Mouse (Mus musculus): ENCODE results near the gene Amph. TPM values are rescaled to one million over a fixed set of nuclear protein-coding genes. Genes with fewer than 3 reads are reported as not detected.
"Not testable (repeated sequence)": the region's sequence is repeated elsewhere in the genome, so short reads cannot be mapped to it uniquely, and the experiment has no call there.

The Amph gene
- 1.6 and 2.4 TPM in 2 replicates for polyA plus RNA-seq (2015; fragmentation: Nextera tagmentation; extraction: Ambion mirVana)

DNA sequence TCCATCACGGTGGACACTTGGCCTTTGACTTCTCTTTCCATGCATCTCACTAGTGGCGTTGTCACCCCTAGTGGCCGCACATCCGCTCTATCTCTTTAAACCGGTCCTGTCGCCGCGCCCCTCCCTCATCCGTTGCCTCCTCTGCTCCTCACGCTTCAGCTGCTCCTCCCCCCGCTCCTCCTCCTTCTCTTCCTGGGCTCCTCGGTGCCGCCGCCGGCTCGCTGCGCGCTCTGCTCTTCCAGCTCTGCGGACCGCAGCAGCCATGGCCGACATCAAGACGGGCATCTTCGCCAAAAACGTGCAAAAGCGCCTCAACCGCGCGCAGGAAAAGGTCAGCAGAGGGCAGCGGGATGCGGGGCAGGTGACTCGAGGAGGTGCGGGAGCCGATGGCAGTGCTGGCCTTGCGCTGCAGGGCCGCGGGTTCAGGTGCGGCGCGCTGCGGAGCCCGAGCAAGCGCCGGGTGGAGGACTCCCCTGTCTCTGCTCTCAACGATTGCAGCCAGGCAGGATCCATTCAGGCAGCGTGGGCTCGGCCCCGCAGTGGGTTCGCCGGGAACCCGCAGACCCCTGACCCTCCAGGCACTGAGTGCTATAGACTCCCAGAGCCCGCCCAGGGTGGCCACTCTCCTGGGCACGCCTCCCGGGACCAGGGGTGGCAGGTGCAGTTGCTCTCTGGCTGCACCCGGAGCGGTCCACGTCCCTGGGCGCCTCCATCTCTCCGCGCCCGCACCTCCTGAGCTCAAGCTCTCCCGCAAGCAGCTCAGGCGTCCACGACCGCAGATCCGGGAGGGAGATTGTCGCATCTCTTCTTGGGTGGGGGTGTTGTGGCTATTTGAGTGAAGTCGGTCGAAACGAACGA, at the start of gene Amph:
Gene Amph (plus strand): TSS at position 35 of the 858 bp plus-strand sequence.
- under 1% methylated on average over 70 of the region's 70 CpGs for WGBS
- ATAC-seq: peak; percentile 98
- H3K27ac ChIP-seq: no peak within 1 kb of the TSS

DNA sequence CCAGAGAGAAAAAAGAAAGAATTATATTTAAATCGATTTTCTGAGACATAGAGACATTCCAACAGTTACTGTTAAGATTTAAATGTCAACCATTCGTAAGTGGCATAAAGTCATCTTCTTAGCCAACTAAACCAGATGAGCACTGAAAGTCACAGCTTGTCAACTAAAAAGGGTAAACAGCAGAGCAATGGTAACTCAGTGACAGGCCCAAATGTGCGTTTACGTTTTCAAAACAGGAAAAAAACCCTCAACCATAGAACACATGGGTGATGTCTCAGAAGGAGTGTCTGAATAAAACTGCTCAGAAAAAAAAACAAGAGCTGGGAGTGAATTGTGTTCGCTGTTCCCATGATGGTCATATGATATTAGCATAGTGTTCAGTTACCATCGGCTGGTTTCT, 44.4 kb upstream of the Amph start:
- Histone ChIP-seq H3K4me1 (replicated peaks) (no peaks in the 10 kb centered on the region), H3K27me3 (replicated peaks) (no peaks in the 10 kb centered on the region), H3K36me3 (no peaks in the 10 kb centered on the region), H3K9ac (no peak overlapping the region), H3K27ac (no peak overlapping the region), H3K9me3 (no peaks in the 10 kb centered on the region), H3K4me2 (replicated peaks) (no peak overlapping the region), H3K4me3 (replicated peaks) (no peak overlapping the region)
- no peak for ATAC-seq
- WGBS: 86% methylated on average over 6 of the region's 6 CpGs

More for the DNA sequence above, at the start of gene Amph:
- Histone ChIP-seq H3K4me3 (replicated peaks) (peak within 1 kb of the TSS; percentile 70), H3K9ac (peak within 1 kb of the TSS; percentile 57), H3K4me2 (replicated peaks) (peak within 1 kb of the TSS; percentile 99), H3K27me3 (replicated peaks) (peaks cover 6% of the 10 kb centered on the region; the same call in 1 of the 2 replicates), H3K36me3 (no peaks in the 10 kb centered on the region), H3K4me1 (replicated peaks) (peaks cover 8% of the 10 kb centered on the region), H3K9me3 (no peaks in the 10 kb centered on the region)

DNA sequence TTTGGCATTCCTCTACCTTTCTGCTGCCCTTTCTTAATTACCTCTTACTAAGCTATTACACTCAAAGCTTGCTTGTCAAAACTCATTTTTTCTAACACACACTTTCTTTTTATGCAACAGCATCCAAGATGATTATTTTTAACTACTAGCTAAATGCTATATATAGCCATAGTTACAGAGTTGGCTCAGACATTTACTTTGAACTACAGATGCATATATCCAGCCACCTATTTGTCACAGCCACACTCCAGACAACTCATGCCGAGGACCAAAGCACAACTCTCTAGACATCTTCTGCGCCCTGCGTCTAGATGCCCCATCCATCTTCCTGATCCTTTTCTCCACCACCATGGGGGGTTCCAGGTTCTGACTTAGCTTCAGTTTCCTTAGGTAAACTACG, 33.2 kb upstream of the Amph start:
- Histone ChIP-seq H3K36me3 (no peaks in the 10 kb centered on the region), H3K9ac (no peak overlapping the region), H3K4me1 (replicated peaks) (no peaks in the 10 kb centered on the region), H3K9me3 (no peaks in the 10 kb centered on the region), H3K4me2 (replicated peaks) (no peak overlapping the region), H3K27ac (no peak overlapping the region), H3K27me3 (replicated peaks) (no peaks in the 10 kb centered on the region), H3K4me3 (replicated peaks) (no peak overlapping the region)
- ATAC-seq: no peak
- WGBS: 83% methylated on average over 4 of the region's 4 CpGs

DNA sequence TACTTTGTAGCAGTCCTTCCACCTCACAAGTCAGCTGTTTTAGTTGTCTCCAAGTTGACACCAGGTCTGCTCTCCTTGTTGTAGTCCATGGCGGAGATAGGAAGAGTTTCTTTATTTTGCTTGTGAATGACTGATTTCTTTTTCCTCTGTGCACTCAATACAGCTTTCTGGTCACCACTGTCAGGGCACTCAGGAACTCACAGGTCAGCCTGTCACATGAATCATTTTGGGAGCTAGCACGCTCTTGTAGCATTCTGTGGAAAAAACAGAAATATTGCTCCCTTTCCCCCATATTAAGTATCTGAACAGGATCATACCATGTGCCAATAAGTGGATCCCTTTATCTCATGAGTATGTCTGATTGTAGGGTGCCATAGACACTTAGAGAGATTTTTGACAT, 14.8 kb upstream of the Amph start:
- H3K9me3 ChIP-seq; ATAC-seq; H3K27ac ChIP-seq; H3K4me3 ChIP-seq (replicated peaks); H3K27me3 ChIP-seq (replicated peaks); H3K4me2 ChIP-seq (replicated peaks); H3K9ac ChIP-seq; H3K36me3 ChIP-seq; H3K4me1 ChIP-seq (replicated peaks): not testable (repeated sequence)
- WGBS: 67% methylated on average over 1 of the region's 2 CpGs

DNA sequence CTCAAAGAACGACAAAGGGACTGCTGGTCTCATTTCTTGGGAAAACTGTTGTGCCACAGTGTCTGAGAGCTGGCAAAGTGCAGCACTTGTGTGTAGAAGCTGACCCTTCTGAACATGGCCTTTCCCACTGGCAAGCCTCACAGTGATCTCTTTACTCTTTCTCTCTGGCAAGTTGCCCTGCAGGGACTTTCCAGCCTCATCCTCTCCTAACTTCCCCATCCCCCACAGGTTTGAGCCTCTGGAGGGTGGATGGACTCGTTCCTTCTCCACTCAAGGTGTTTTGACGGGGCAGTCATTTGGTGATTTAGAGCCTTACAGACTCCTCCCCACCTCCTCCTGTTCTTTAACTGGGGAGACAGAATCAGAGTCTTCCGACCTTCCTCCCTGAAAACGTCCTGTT, 319 bp upstream of the Amph start:
- H3K27me3 ChIP-seq (replicated peaks): peaks cover 6% of the 10 kb centered on the region; the same call in 1 of the 2 replicates
- peak; percentile 18 for ATAC-seq
- no peak overlapping the region for H3K9ac ChIP-seq
- H3K36me3 ChIP-seq: no peaks in the 10 kb centered on the region
- H3K4me3 ChIP-seq (replicated peaks): peak overlapping the region; percentile 70
- peaks cover 8% of the 10 kb centered on the region for H3K4me1 ChIP-seq (replicated peaks)
- H3K27ac ChIP-seq: no peak overlapping the region
- H3K9me3 ChIP-seq: no peaks in the 10 kb centered on the region
- H3K4me2 ChIP-seq (replicated peaks): peak overlapping the region; percentile 99
- 16% methylated on average over 5 of the region's 5 CpGs for WGBS

DNA sequence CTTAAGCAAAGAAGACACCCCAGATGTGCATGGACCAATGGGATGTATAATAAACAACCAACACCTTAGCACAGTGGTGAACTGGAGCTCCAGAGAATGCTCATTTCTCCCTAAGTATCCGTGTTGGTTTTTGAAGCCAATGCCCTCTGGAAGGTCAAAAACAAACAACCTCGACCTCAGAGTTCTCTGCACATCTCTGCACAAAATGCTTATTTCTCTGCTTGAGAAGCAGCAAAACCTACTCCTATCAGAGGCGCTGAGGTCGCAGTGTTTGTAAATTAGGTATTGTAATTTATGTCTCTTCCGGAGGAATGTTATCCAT, 985 bp downstream of the Amph start:
- Histone ChIP-seq H3K4me3 (replicated peaks) (peak overlapping the region; percentile 70), H3K27ac (no peak overlapping the region), H3K9me3 (no peaks in the 10 kb centered on the region), H3K4me1 (replicated peaks) (peaks cover 8% of the 10 kb centered on the region), H3K4me2 (replicated peaks) (peak overlapping the region; percentile 99), H3K27me3 (replicated peaks) (peaks cover 6% of the 10 kb centered on the region; the same call in 1 of the 2 replicates), H3K9ac (peak overlapping the region; percentile 57; the same call in 1 of the 2 replicates), H3K36me3 (no peaks in the 10 kb centered on the region)
- 4% methylated on average over 5 of the region's 5 CpGs for WGBS
- peak; percentile 8; the same call in 1 of the 2 replicates for ATAC-seq

DNA sequence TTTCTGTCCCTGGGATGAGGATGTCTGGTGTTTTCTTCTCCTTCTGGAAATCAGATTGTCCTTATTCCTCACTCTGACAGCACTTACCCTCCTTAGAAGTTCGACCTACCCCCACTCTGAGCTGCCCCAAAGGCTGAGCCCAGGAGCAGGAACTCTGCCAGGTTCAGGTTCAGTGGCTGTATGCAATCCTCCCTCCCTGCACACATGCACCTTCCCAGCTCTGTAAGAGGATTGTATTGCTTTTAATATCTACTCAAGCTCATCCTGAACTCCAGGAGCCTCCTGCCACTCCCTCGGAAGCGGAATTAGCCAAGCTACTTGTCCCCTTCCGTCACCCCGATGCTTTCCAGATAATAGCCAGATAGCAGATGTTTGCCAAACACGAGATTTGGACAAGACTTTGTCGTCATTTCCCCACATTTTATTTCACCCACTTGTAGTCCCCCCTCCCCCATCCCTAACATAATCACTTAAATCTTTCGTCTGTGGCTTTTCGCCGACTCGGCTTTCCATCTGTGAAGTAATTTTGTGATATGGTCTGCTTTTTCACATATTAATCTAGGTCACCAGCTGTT, 1.7 kb downstream of the Amph start:
- no peak overlapping the region for H3K27ac ChIP-seq
- WGBS: 30% methylated on average over 11 of the region's 11 CpGs
- no peak overlapping the region for H3K9ac ChIP-seq
- peaks cover 8% of the 10 kb centered on the region for H3K4me1 ChIP-seq (replicated peaks)
- H3K9me3 ChIP-seq: no peaks in the 10 kb centered on the region
- H3K4me3 ChIP-seq (replicated peaks): no peak overlapping the region
- H3K27me3 ChIP-seq (replicated peaks): peaks cover 6% of the 10 kb centered on the region; the same call in 1 of the 2 replicates
- ATAC-seq: no peak
- H3K36me3 ChIP-seq: no peaks in the 10 kb centered on the region
- H3K4me2 ChIP-seq (replicated peaks): peak overlapping the region; percentile 99; the same call in 1 of the 2 replicates

DNA sequence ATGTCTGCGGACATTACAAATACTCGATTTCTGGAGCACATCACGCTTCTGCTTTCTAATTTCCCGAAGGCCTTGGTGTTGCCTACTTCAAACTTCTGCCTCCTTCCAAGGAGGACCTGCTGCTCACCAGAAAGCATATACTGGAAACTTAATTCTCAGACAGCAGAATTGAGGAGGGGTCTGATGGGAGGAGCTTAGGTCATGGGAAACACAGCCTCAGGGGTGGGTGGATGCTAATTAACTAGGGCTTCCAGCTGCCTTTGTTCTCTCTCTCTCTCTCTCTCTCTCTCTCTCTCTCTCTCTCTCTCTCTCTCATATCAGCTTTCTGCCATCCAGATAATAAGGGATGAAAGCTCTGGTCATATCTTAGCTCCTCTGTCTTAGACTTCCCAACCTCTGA, 5.6 kb downstream of the Amph start:
- H3K27ac ChIP-seq: no peak overlapping the region
- ATAC-seq: no peak
- no peaks in the 10 kb centered on the region for H3K9me3 ChIP-seq
- H3K27me3 ChIP-seq (replicated peaks): peaks cover 5% of the 10 kb centered on the region; the same call in 1 of the 2 replicates
- H3K4me2 ChIP-seq (replicated peaks): no peak overlapping the region
- no peak overlapping the region for H3K9ac ChIP-seq
- H3K4me3 ChIP-seq (replicated peaks): no peak overlapping the region
- no peaks in the 10 kb centered on the region for H3K36me3 ChIP-seq
- 86% methylated on average over 4 of the region's 4 CpGs for WGBS
- H3K4me1 ChIP-seq (replicated peaks): peaks cover 6% of the 10 kb centered on the region

DNA sequence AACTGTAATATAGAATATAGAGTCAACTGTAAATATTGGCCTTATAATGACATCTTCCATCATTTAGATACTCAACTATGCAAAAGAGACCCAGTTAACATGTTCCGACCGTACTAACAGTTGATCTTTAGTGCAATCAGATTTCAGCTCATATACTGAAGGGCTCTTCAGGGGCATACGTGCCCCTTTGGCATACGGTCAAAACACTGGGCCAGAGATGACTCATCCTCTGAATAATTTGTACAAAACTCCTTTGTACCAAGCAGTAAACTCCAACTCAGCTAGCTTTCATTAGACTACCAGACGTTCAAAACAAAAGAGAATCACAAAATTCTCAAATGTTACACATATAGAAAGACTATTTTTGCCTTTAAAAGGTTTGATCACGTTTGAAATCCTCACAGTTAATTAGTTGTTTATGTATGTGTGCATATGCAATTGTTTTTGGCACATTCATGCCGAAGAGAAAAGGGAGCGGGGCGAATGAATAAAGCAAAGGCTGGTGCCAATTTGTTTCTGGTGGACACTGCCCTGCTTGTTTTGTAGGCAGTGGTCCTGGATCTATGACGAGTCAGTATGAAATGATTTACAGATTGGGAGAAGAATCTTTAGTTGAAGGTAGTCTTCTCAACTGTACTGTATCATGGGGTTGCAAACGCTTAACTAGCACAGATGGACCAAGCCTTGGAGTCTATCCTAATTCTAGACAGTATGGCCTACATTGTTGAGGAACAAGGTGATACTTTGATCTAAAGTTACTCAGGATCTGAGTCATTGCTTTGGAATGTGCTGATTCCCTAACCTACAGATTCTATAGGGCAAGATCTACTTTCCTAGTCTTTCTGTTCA, 8.3 kb downstream of the Amph start:
- 87% methylated on average over 11 of the region's 11 CpGs for WGBS
- Histone ChIP-seq H3K9ac (no peak overlapping the region), H3K27ac (no peak overlapping the region), H3K27me3 (replicated peaks) (no peaks in the 10 kb centered on the region), H3K36me3 (no peaks in the 10 kb centered on the region), H3K4me1 (replicated peaks) (no peaks in the 10 kb centered on the region), H3K4me2 (replicated peaks) (no peak overlapping the region), H3K9me3 (no peaks in the 10 kb centered on the region), H3K4me3 (replicated peaks) (no peak overlapping the region)
- no peak for ATAC-seq

DNA sequence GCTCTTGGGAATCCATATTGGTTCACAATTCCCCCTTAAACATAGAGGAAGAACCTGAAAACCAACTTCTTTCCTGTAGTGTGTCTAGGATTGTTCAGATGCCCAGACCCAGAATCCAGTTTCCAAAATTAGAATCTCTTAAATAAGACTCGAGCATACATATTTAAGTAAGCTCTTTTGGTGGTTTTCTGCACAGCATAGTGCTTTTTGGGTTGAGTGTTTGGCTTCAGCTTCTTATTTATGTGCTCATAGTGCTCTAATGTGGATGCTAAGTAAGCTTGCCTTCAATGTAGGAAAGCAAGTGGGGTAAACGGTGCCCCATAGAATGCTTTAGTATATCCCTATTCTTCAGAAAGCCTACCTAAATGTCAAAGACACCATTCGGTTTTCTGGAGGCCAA, 9.0 kb downstream of the Amph start:
- no peaks in the 10 kb centered on the region for H3K4me1 ChIP-seq (replicated peaks)
- 83% methylated on average over 3 of the region's 3 CpGs for WGBS
- no peak overlapping the region for H3K27ac ChIP-seq
- H3K9ac ChIP-seq: no peak overlapping the region
- H3K27me3 ChIP-seq (replicated peaks): no peaks in the 10 kb centered on the region
- no peaks in the 10 kb centered on the region for H3K9me3 ChIP-seq
- no peak overlapping the region for H3K4me2 ChIP-seq (replicated peaks)
- H3K36me3 ChIP-seq: no peaks in the 10 kb centered on the region
- no peak for ATAC-seq
- H3K4me3 ChIP-seq (replicated peaks): no peak overlapping the region

DNA sequence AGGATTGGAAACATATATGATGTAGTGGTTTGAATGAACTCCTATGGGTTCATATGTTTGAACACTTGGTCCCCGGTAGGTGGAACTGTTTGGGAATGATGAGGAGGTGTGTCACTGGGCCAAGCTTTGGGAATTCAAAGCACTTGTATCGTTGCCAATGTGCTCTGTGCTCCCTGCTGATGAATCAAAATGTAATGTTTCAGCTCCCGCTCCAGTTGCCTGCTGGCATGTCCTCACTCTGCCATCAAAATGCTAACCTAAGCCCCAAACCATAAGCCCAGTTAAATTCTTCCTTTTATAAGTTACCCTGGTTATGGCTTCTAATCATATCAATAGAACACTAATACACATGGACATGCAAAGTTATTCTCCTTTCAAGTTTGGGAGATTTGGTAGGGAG, 24.6 kb downstream of the Amph start:
- no peak overlapping the region for H3K27ac ChIP-seq
- H3K9ac ChIP-seq: no peak overlapping the region
- no peaks in the 10 kb centered on the region for H3K27me3 ChIP-seq (replicated peaks)
- ATAC-seq: no peak
- no peaks in the 10 kb centered on the region for H3K9me3 ChIP-seq
- no peak overlapping the region for H3K4me3 ChIP-seq (replicated peaks)
- H3K4me1 ChIP-seq (replicated peaks): no peaks in the 10 kb centered on the region
- WGBS: 83% methylated on average over 3 of the region's 3 CpGs
- no peaks in the 10 kb centered on the region for H3K36me3 ChIP-seq
- H3K4me2 ChIP-seq (replicated peaks): no peak overlapping the region

DNA sequence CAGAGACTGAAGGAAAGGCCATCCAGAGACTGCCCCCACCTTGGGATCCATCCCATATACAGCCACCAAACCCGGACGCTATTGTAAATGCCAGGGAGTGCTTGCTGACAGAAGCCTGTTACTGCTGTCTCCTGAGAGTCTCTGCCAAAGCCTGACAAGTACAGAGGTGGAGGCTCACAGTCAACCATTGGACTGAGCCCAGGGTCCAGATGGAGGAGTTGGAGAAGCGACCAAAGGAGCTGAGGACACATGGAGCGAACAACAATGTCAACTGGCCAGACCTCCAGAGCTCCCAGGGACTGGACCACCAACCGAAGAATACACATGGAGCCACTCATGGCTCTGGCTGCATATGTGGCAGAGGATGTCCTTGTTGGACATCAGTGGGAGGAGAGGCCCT, 26.3 kb downstream of the Amph start:
- Histone ChIP-seq H3K4me3 (replicated peaks) (no peak overlapping the region), H3K4me2 (replicated peaks) (no peak overlapping the region), H3K9ac (no peak overlapping the region), H3K36me3 (no peaks in the 10 kb centered on the region), H3K27ac (no peak overlapping the region), H3K27me3 (replicated peaks) (no peaks in the 10 kb centered on the region), H3K4me1 (replicated peaks) (no peaks in the 10 kb centered on the region), H3K9me3 (no peaks in the 10 kb centered on the region)
- no peak for ATAC-seq
- WGBS: 93% methylated on average over 5 of the region's 5 CpGs
